Mouse (Mus musculus): Measurements from ENCODE around the gene Slc27a3. TPM values are rescaled to one million over a fixed set of nuclear protein-coding genes. Genes with fewer than 3 reads are reported as not detected.

Slc27a3 gene
- polyA plus RNA-seq, 1 experiment from 2014 or later = 12.3 TPM

GRCm38 (mm10) chr3:90427574-90427973, 37.8 kb upstream of the Slc27a3 start:
- Histone ChIP-seq H3K4me1 (ENCODE audit: control insufficient read depth, insufficient read depth, low read length) (peaks cover 27% of the 10 kb centered on the region), H3K9me3 (ENCODE audit: control insufficient read depth, low read length) (no peaks in the 10 kb centered on the region), H3K36me3 (ENCODE audit: control insufficient read depth, insufficient read depth, low read length) (peaks cover 14% of the 10 kb centered on the region; the same call in 1 of the 2 replicates), H3K9ac (ENCODE audit: low read depth, low read length) (no peak overlapping the region), H3K27ac (ENCODE audit: low read depth, low read length) (no peak overlapping the region), H3K27me3 (ENCODE audit: control insufficient read depth, insufficient read depth, low read length) (no peaks in the 10 kb centered on the region), H3K4me3 (ENCODE audit: low read length) (no peak overlapping the region), H3K4me2 (replicated peaks; ENCODE audit: low read depth, low read length) (no peak overlapping the region)
- ATAC-seq (ENCODE audit: low FRiP score, low TSS enrichment) = no peak; the same call in 1 of the 2 replicates
- WGBS = 60% methylated on average over 1 of the region's 1 CpGs

GRCm38 (mm10) chr3:90425499-90425898, 35.8 kb upstream of the Slc27a3 start:
- H3K9ac ChIP-seq (ENCODE audit: low read depth, low read length) = no peak overlapping the region
- no peak for ATAC-seq (ENCODE audit: low FRiP score, low TSS enrichment)
- H3K4me2 ChIP-seq (replicated peaks; ENCODE audit: low read depth, low read length) = no peak overlapping the region
- no peaks in the 10 kb centered on the region for H3K27me3 ChIP-seq (ENCODE audit: control insufficient read depth, insufficient read depth, low read length)
- no peaks in the 10 kb centered on the region for H3K9me3 ChIP-seq (ENCODE audit: control insufficient read depth, low read length)
- no peak overlapping the region for H3K4me3 ChIP-seq (ENCODE audit: low read length)
- H3K36me3 ChIP-seq (ENCODE audit: control insufficient read depth, insufficient read depth, low read length) = peaks cover 28% of the 10 kb centered on the region
- peaks cover 9% of the 10 kb centered on the region; the same call in 1 of the 2 replicates for H3K4me1 ChIP-seq (ENCODE audit: control insufficient read depth, insufficient read depth, low read length)
- no peak overlapping the region for H3K27ac ChIP-seq (ENCODE audit: low read depth, low read length)
- WGBS = 90% methylated on average over 2 of the region's 2 CpGs

- H3K9ac ChIP-seq (ENCODE audit: low read depth, low read length) = no peak overlapping the region
- H3K4me3 ChIP-seq (ENCODE audit: low read length) = no peak overlapping the region
- peaks cover 9% of the 10 kb centered on the region; the same call in 1 of the 2 replicates for H3K4me1 ChIP-seq (ENCODE audit: control insufficient read depth, insufficient read depth, low read length)
- no peaks in the 10 kb centered on the region for H3K27me3 ChIP-seq (ENCODE audit: control insufficient read depth, insufficient read depth, low read length)
- H3K4me2 ChIP-seq (replicated peaks; ENCODE audit: low read depth, low read length) = no peak overlapping the region
- H3K9me3 ChIP-seq (ENCODE audit: control insufficient read depth, low read length) = no peaks in the 10 kb centered on the region
- H3K27ac ChIP-seq (ENCODE audit: low read depth, low read length) = no peak overlapping the region
- H3K36me3 ChIP-seq (ENCODE audit: control insufficient read depth, insufficient read depth, low read length) = peaks cover 40% of the 10 kb centered on the region
- ATAC-seq (ENCODE audit: low FRiP score, low TSS enrichment) = no peak
Measured at GRCm38 (mm10) chr3:90423549-90423948, 33.8 kb upstream of the Slc27a3 start.

GRCm38 (mm10) chr3:90420696-90421095, 31.0 kb upstream of the Slc27a3 start:
- Histone ChIP-seq H3K27ac (ENCODE audit: low read depth, low read length) (no peak overlapping the region), H3K9me3 (ENCODE audit: control insufficient read depth, low read length) (no peaks in the 10 kb centered on the region), H3K4me1 (ENCODE audit: control insufficient read depth, insufficient read depth, low read length) (no peaks in the 10 kb centered on the region), H3K9ac (ENCODE audit: low read depth, low read length) (no peak overlapping the region), H3K36me3 (ENCODE audit: control insufficient read depth, insufficient read depth, low read length) (peaks cover 65% of the 10 kb centered on the region), H3K27me3 (ENCODE audit: control insufficient read depth, insufficient read depth, low read length) (no peaks in the 10 kb centered on the region), H3K4me2 (replicated peaks; ENCODE audit: low read depth, low read length) (no peak overlapping the region), H3K4me3 (ENCODE audit: low read length) (no peak overlapping the region)
- 95% methylated on average over 6 of the region's 6 CpGs for WGBS
- ATAC-seq (ENCODE audit: low FRiP score, low TSS enrichment) = no peak

GRCm38 (mm10) chr3:90413011-90413396, 23.3 kb upstream of the Slc27a3 start:
- WGBS = 62% methylated on average over 3 of the region's 3 CpGs
- H3K9me3 ChIP-seq (ENCODE audit: control insufficient read depth, low read length) = no peaks in the 10 kb centered on the region
- no peak overlapping the region for H3K9ac ChIP-seq (ENCODE audit: low read depth, low read length)
- H3K36me3 ChIP-seq (ENCODE audit: control insufficient read depth, insufficient read depth, low read length) = peaks cover 91% of the 10 kb centered on the region
- H3K27ac ChIP-seq (ENCODE audit: low read depth, low read length) = no peak overlapping the region
- H3K27me3 ChIP-seq (ENCODE audit: control insufficient read depth, insufficient read depth, low read length) = no peaks in the 10 kb centered on the region
- no peak overlapping the region for H3K4me2 ChIP-seq (replicated peaks; ENCODE audit: low read depth, low read length)
- no peaks in the 10 kb centered on the region for H3K4me1 ChIP-seq (ENCODE audit: control insufficient read depth, insufficient read depth, low read length)
- H3K4me3 ChIP-seq (ENCODE audit: low read length) = no peak overlapping the region
- ATAC-seq (ENCODE audit: low FRiP score, low TSS enrichment) = 0 out of 2 replicates have a peak, but pooled peaks have one; percentile 43

GRCm38 (mm10) chr3:90412312-90413010, 22.7 kb upstream of the Slc27a3 start:
- 0 out of 2 replicates have a peak, but pooled peaks have one; percentile 32 for ATAC-seq (ENCODE audit: low FRiP score, low TSS enrichment)
- H3K27me3 ChIP-seq (ENCODE audit: control insufficient read depth, insufficient read depth, low read length) = no peaks in the 10 kb centered on the region
- H3K36me3 ChIP-seq (ENCODE audit: control insufficient read depth, insufficient read depth, low read length) = peaks cover 90% of the 10 kb centered on the region
- 45% methylated on average over 5 of the region's 5 CpGs for WGBS
- H3K4me1 ChIP-seq (ENCODE audit: control insufficient read depth, insufficient read depth, low read length) = no peaks in the 10 kb centered on the region
- no peak overlapping the region for H3K9ac ChIP-seq (ENCODE audit: low read depth, low read length)
- H3K9me3 ChIP-seq (ENCODE audit: control insufficient read depth, low read length) = no peaks in the 10 kb centered on the region
- H3K4me3 ChIP-seq (ENCODE audit: low read length) = no peak overlapping the region
- H3K27ac ChIP-seq (ENCODE audit: low read depth, low read length) = no peak overlapping the region
- H3K4me2 ChIP-seq (replicated peaks; ENCODE audit: low read depth, low read length) = no peak overlapping the region

- no peak for ATAC-seq (ENCODE audit: low FRiP score, low TSS enrichment)
- H3K36me3 ChIP-seq (ENCODE audit: control insufficient read depth, insufficient read depth, low read length) = peaks cover 94% of the 10 kb centered on the region
- WGBS = 95% methylated on average over 3 of the region's 3 CpGs
Measured at GRCm38 (mm10) chr3:90408721-90409120, 19.0 kb upstream of the Slc27a3 start.

GRCm38 (mm10) chr3:90406414-90406813, 16.7 kb upstream of the Slc27a3 start:
- H3K4me2 ChIP-seq (replicated peaks; ENCODE audit: low read depth, low read length) = no peak overlapping the region
- H3K36me3 ChIP-seq (ENCODE audit: control insufficient read depth, insufficient read depth, low read length) = peaks cover 99% of the 10 kb centered on the region
- H3K9me3 ChIP-seq (ENCODE audit: control insufficient read depth, low read length) = no peaks in the 10 kb centered on the region
- no peak overlapping the region for H3K27ac ChIP-seq (ENCODE audit: low read depth, low read length)
- WGBS = 94% methylated on average over 5 of the region's 5 CpGs
- H3K27me3 ChIP-seq (ENCODE audit: control insufficient read depth, insufficient read depth, low read length) = no peaks in the 10 kb centered on the region
- H3K9ac ChIP-seq (ENCODE audit: low read depth, low read length) = no peak overlapping the region
- no peaks in the 10 kb centered on the region for H3K4me1 ChIP-seq (ENCODE audit: control insufficient read depth, insufficient read depth, low read length)
- no peak for ATAC-seq (ENCODE audit: low FRiP score, low TSS enrichment)
- no peak overlapping the region for H3K4me3 ChIP-seq (ENCODE audit: low read length)

More at GRCm38 (mm10) chr3:90408721-90409120, 19.0 kb upstream of the Slc27a3 start:
- Histone ChIP-seq H3K9ac (ENCODE audit: low read depth, low read length) (no peak overlapping the region), H3K4me3 (ENCODE audit: low read length) (no peak overlapping the region), H3K4me1 (ENCODE audit: control insufficient read depth, insufficient read depth, low read length) (no peaks in the 10 kb centered on the region), H3K9me3 (ENCODE audit: control insufficient read depth, low read length) (no peaks in the 10 kb centered on the region), H3K27me3 (ENCODE audit: control insufficient read depth, insufficient read depth, low read length) (no peaks in the 10 kb centered on the region), H3K4me2 (replicated peaks; ENCODE audit: low read depth, low read length) (no peak overlapping the region), H3K27ac (ENCODE audit: low read depth, low read length) (no peak overlapping the region)

GRCm38 (mm10) chr3:90404609-90405008, 14.9 kb upstream of the Slc27a3 start:
- H3K27ac ChIP-seq (ENCODE audit: low read depth, low read length) = no peak overlapping the region
- no peaks in the 10 kb centered on the region for H3K27me3 ChIP-seq (ENCODE audit: control insufficient read depth, insufficient read depth, low read length)
- WGBS = 78% methylated on average over 4 of the region's 4 CpGs
- ATAC-seq (ENCODE audit: low FRiP score, low TSS enrichment) = no peak
- no peak overlapping the region for H3K4me3 ChIP-seq (ENCODE audit: low read length)
- H3K4me1 ChIP-seq (ENCODE audit: control insufficient read depth, insufficient read depth, low read length) = no peaks in the 10 kb centered on the region
- no peaks in the 10 kb centered on the region for H3K9me3 ChIP-seq (ENCODE audit: control insufficient read depth, low read length)
- no peak overlapping the region for H3K9ac ChIP-seq (ENCODE audit: low read depth, low read length)
- peaks cover 99% of the 10 kb centered on the region for H3K36me3 ChIP-seq (ENCODE audit: control insufficient read depth, insufficient read depth, low read length)
- H3K4me2 ChIP-seq (replicated peaks; ENCODE audit: low read depth, low read length) = no peak overlapping the region
